Mouse (Mus musculus) embryonic facial prominence, embryonic 15.5 days (tissue): ENCODE data around the gene Plekha1. TPM values are rescaled to one million over a fixed set of nuclear protein-coding genes. Genes with fewer than 3 reads are reported as not detected.

Source experiments
- ATAC-seq: fragments of 200-750 bp; cut with Nextera tagmentation; 2 replicates; pipeline ENCODE4 v1.8.0; 2017; ENCODE audit warnings: low read depth, moderate TSS enrichment; ENCODE audit not compliant: insufficient number of reproducible peaks, low FRiP score, low TSS enrichment
- H3K27ac ChIP-seq: fragments of 300-500 bp; sonication (generic); replicated peaks from 2 replicates; pipeline ENCODE4 v1.5.1; 2015; ENCODE audit warnings: mild to moderate bottlenecking, inconsistent platforms
- H3K27me3 ChIP-seq: fragments of 300-500 bp; sonication (generic); 2 replicates; pipeline ENCODE4 v1.6.1; 2015; ENCODE audit warnings: inconsistent platforms
- H3K36me3 ChIP-seq: fragments of 300-500 bp; sonication (generic); 2 replicates; pipeline ENCODE4 v1.6.1; 2015; ENCODE audit warnings: mild to moderate bottlenecking, inconsistent platforms
- H3K4me1 ChIP-seq: fragments of 300-500 bp; sonication (generic); 2 replicates; pipeline ENCODE4 v1.6.1; 2015; ENCODE audit warnings: inconsistent platforms
- H3K4me2 ChIP-seq: fragments of 300-500 bp; sonication (generic); replicated peaks from 2 replicates; pipeline ENCODE4 v1.6.1; 2015; ENCODE audit warnings: mild to moderate bottlenecking, inconsistent platforms
- H3K4me3 ChIP-seq: fragments of 300-500 bp; sonication (generic); replicated peaks from 2 replicates; pipeline ENCODE4 v1.5.1; 2015; ENCODE audit warnings: mild to moderate bottlenecking, inconsistent platforms
- H3K9ac ChIP-seq: fragments of 300-500 bp; sonication (generic); 2 replicates; pipeline ENCODE4 v1.6.1; 2015; ENCODE audit warnings: inconsistent platforms
- H3K9me3 ChIP-seq: fragments of 300-500 bp; sonication (generic); replicated peaks from 2 replicates; pipeline ENCODE4 v1.6.1; 2016; ENCODE audit warnings: inconsistent platforms
- WGBS: fragments of 180-500 bp; shearing (Covaris S2); methylation state at CpG from one replicate; pipeline ENCODE4 v1.1.7; 2015; 5-methylcytosine and 5-hydroxymethylcytosine counted together
- polyA plus RNA-seq: library from polyadenylated mRNA; unstranded; fragments of >200 nt; fragmentation: Nextera tagmentation; extraction: Ambion mirVana; gene quantifications from 2 replicates; pipeline ENCODE4 v1.2.1, GENCODE M21; 2015

Gene Plekha1
- polyA plus RNA-seq, 1 experiment from 2014 or later: 53.4 TPM

DNA sequence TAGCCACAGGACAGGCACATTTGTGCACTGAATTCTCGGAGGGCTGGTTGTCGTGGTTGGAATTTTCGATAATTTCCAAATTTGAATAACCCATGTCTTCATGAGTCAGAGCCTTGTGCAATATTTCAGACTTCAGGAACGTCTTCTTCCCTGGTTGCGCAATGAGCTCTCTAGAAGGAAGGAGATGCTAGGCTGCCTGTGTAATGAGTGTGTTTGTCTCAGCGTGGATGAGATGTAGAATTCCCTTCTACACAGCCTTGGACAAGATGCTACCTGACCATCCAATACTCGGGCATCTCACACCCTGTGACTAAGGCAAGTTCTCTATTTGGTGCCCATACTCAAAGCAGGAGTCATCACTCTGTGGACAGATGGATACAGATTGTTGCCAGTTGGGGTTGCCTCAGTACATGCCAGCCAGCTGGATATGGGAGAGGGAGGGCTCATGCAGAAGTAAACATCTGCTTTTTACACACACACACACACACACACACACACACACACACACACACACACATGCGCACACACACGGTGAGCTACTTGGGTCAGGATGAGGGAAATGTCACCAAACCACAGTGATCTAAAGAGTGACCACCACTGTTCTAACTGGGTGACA, 77.8 kb downstream of the Plekha1 start:
- H3K9me3 ChIP-seq: no peaks in the 10 kb centered on the region
- H3K4me2 ChIP-seq: no peak overlapping the region
- no peak overlapping the region for H3K27ac ChIP-seq
- no peak overlapping the region for H3K9ac ChIP-seq
- no peak for ATAC-seq
- H3K27me3 ChIP-seq: peaks cover 10% of the 10 kb centered on the region
- 68% methylated on average over 9 of the region's 9 CpGs for WGBS
- H3K36me3 ChIP-seq: no peaks in the 10 kb centered on the region
- peaks cover 8% of the 10 kb centered on the region; the same call in 1 of the 2 replicates for H3K4me1 ChIP-seq
- no peak overlapping the region for H3K4me3 ChIP-seq

DNA sequence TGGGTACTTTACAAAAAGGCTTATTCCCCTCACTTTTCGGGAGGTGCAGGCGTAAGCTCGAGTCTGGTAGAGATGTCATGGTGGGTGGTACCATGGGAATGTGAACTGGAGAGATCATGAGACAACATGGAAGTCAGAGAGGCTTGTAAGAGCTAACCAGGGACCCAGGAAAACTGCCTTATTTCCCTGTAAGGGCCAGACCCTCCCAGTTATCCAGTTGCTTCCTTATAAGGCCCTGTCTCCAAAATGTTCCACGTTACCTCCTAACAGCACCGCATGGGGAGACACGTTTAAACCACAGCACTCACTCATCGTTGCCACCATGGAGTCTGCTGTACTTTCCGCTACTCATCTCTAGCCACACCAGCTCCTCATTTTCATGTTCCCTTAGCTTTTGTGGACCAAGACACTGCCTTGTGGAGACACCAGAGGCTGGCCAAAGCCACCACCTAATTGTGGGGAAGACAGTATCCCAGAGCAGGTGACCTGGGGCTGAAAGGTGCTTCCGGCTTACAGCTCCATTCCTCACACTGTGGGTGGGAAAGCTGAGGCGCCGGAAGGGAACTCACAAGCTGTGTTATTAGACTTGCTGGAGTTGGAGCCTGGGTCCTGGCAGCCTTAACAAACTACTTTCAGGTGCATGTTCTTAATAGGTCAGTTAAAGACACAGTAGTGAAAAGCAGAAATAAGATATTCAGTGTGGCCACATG, 79.4 kb downstream of the Plekha1 start:
- Histone ChIP-seq H3K9ac (no peak overlapping the region), H3K4me2 (no peak overlapping the region), H3K27ac (no peak overlapping the region), H3K36me3 (no peaks in the 10 kb centered on the region), H3K4me3 (no peak overlapping the region), H3K9me3 (no peaks in the 10 kb centered on the region), H3K4me1 (peaks cover 19% of the 10 kb centered on the region), H3K27me3 (no peaks in the 10 kb centered on the region)
- ATAC-seq: no peak
- 88% methylated on average over 11 of the region's 11 CpGs for WGBS

DNA sequence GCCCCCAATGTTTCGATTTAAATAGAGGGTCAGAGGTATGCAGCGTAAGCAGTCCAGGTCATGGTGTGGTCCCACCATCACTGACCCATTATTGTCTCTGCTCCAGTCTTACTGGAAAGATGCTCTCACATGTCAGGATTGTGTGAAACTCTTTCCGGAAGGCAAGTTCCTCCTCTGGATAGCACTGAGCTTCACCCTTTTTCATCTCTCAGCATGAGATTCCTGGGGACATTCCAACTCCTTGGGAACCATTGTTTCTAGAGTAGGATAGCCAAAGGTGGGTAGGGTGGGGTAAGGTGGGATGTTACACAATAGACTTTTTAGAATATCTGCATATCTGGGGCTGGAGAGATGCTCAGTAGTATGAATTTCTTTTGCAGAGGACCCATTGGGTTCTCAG, 80.2 kb downstream of the Plekha1 start:
- WGBS: 87% methylated on average over 3 of the region's 3 CpGs
- H3K9me3 ChIP-seq: no peaks in the 10 kb centered on the region
- no peaks in the 10 kb centered on the region for H3K27me3 ChIP-seq
- no peak overlapping the region for H3K4me3 ChIP-seq
- no peak for ATAC-seq
- H3K9ac ChIP-seq: no peak overlapping the region
- H3K4me1 ChIP-seq: peaks cover 19% of the 10 kb centered on the region
- no peak overlapping the region for H3K27ac ChIP-seq
- H3K4me2 ChIP-seq: no peak overlapping the region
- no peaks in the 10 kb centered on the region for H3K36me3 ChIP-seq

DNA sequence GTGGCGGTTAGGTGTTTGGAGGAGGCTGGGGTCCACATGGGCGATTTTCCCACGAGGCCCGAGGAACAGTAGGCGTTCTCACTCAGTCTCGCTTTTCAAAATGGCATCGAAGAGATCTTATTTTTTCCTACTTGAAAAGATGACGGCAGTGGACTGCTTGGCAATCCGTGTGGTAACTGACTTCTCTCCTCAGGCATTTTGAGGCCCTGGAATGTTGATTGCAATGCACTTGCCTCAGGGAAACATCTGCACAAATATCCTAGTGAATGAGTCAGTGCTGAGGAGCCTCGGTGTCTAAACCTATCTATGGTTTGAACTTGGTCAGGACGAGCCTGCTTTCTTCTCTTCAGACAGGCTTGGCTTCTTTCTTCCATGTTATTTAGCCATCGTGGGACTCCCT, 80.7 kb downstream of the Plekha1 start:
- Histone ChIP-seq H3K36me3 (no peaks in the 10 kb centered on the region), H3K27me3 (no peaks in the 10 kb centered on the region), H3K4me3 (no peak overlapping the region), H3K4me2 (no peak overlapping the region), H3K9ac (no peak overlapping the region), H3K4me1 (peaks cover 19% of the 10 kb centered on the region), H3K27ac (no peak overlapping the region), H3K9me3 (no peaks in the 10 kb centered on the region)
- ATAC-seq: no peak
- WGBS: 63% methylated on average over 12 of the region's 12 CpGs

DNA sequence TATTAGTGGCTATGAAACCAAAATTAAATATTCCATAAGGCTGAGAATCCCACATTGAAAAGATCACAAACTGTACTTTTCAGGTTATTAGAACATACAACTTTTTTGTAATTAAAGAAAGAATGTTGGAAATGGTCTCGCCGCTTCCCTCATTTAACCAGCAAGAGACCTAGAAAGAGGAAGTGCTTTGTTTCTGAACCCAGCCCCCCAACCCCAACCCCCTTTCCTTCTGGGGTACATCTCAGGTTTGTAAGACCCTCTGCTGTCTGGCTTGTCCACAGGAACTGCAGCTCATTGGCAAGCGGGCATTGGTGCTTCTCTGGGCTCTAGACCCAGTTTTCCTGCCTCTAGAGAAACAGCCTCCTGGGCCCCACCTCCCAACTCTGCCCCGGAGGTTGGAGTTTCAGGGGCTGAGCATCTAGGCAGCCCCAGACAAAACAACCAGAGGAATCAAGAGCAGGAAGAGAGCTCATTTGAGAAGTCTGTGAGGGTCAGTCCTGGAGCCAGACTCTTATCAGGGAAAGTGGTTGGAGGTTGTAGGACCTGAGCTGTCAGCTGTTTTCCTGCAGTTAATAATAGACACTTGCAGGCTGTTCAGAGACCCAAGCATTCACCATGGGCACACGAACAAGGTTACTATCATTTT, 83.1 kb downstream of the Plekha1 start:
- no peak for ATAC-seq
- 44% methylated on average over 5 of the region's 5 CpGs for whole genome bisulfite sequencing
- H3K36me3 ChIP-seq: no peaks in the 10 kb centered on the region
- peaks cover 22% of the 10 kb centered on the region for H3K4me1 ChIP-seq
- H3K4me2 ChIP-seq: 0 out of 2 replicates have a peak overlapping the region, but pooled peaks have one; percentile 6
- H3K9ac ChIP-seq: no peak overlapping the region
- peak overlapping the region; percentile 65 for H3K27ac ChIP-seq
- H3K4me3 ChIP-seq: no peak overlapping the region
- no peaks in the 10 kb centered on the region for H3K27me3 ChIP-seq
- H3K9me3 ChIP-seq: no peaks in the 10 kb centered on the region

DNA sequence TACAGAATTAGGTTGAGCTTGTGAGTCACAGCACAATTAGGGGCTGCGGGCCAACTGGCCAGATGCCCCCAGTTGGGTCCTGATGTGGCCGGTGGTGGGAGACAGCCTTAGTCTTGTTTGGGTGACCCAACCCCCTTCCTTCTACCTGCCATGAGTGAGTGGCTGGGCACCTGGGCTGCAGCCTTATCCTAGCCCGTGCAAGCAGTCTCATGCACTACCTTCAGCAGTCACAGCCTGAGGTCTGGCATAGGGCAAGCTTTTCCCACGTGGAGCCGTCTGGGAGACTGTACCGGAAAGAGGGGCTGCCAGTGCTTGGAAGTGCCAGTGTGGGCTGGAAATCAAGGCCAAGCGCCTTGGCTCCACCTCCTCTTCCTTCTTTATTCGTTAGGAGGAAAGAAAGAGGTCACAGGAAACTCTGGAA, 83.8 kb downstream of the Plekha1 start:
- Histone ChIP-seq H3K9ac (no peak overlapping the region), H3K9me3 (no peaks in the 10 kb centered on the region), H3K4me3 (no peak overlapping the region), H3K4me1 (peaks cover 24% of the 10 kb centered on the region), H3K27ac (peak overlapping the region; percentile 65; the same call in 1 of the 2 replicates), H3K27me3 (no peaks in the 10 kb centered on the region), H3K4me2 (no peak overlapping the region), H3K36me3 (no peaks in the 10 kb centered on the region)
- 37% methylated on average over 7 of the region's 8 CpGs for WGBS
- peak; percentile 66; the same call in 1 of the 2 replicates for ATAC-seq

DNA sequence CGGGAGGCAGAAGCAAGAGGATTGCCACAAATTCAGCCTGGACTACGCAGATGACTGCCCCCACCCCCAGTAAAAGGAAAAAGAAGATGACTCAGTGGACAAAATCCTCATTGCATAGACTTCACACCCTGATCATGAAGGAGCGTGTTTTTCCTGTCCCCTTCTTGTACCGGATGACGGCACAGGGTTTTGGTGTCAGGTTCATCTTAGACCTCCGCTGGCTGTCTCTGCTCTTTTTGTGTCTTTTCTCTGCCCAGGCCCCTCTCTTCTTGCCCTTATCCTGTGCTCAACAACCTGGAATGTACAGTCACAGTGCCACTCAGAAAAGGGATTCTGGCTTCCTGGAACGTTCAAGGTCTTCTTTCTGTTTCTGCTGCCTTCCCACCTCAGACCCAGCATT, 84.9 kb downstream of the Plekha1 start:
- no peak for ATAC-seq

DNA sequence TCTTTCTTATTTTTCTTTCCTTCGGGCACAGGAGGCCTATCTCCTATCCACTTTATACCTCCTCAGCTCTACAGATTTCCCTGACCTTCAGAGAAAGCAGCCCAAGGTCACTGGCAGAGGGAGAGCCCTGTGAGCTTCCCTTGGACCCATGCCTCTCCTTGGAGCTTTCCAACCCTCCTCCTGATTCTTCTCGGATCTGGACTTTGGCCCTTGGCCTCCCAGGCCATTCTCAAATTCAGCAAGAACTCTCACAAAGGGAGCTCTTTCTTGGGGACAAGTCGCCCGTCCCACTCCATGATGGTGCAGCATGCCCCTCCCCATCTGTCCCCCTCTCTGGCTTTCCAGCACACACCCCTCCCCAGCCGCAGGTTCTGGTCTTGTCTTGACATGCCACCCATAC, 85.4 kb downstream of the Plekha1 start:
- 74% methylated on average over 5 of the region's 5 CpGs for WGBS
- Histone ChIP-seq H3K9me3 (no peaks in the 10 kb centered on the region), H3K27me3 (no peaks in the 10 kb centered on the region), H3K4me3 (no peak overlapping the region), H3K9ac (no peak overlapping the region), H3K4me2 (no peak overlapping the region), H3K36me3 (no peaks in the 10 kb centered on the region), H3K4me1 (peaks cover 24% of the 10 kb centered on the region), H3K27ac (no peak overlapping the region)
- no peak for ATAC-seq

More for the DNA sequence above, 84.9 kb downstream of the Plekha1 start:
- H3K9ac ChIP-seq: no peak overlapping the region
- H3K4me3 ChIP-seq: no peak overlapping the region
- no peak overlapping the region for H3K27ac ChIP-seq
- H3K27me3 ChIP-seq: no peaks in the 10 kb centered on the region
- no peak overlapping the region for H3K4me2 ChIP-seq
- no peaks in the 10 kb centered on the region for H3K9me3 ChIP-seq
- peaks cover 24% of the 10 kb centered on the region for H3K4me1 ChIP-seq
- H3K36me3 ChIP-seq: no peaks in the 10 kb centered on the region
- 83% methylated on average over 7 of the region's 7 CpGs for WGBS

DNA sequence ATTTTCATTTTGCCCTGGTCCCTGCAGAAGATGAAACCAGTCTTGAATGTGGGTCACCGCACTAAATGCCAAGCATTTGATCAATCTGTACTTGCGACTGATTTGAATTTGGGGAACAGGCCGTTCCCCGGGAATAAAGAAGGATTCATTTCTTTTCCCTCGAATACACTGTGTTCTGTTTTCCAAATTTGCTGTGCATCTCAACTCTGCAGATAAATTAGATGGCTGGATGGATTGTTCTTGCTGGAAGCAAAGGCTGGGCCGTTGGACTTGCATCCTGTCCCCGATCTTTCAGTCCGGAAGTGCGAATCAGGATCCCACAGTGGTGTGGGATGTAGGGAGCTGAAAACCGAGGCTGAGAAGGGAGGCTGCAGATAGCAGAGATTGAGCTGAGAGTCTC, 87.8 kb downstream of the Plekha1 start:
- Histone ChIP-seq H3K27me3 (no peaks in the 10 kb centered on the region), H3K9me3 (no peaks in the 10 kb centered on the region), H3K9ac (no peak overlapping the region), H3K27ac (no peak overlapping the region), H3K4me3 (no peak overlapping the region), H3K36me3 (no peaks in the 10 kb centered on the region), H3K4me1 (peaks cover 16% of the 10 kb centered on the region), H3K4me2 (no peak overlapping the region)
- WGBS: 85% methylated on average over 10 of the region's 10 CpGs
- no peak for ATAC-seq

DNA sequence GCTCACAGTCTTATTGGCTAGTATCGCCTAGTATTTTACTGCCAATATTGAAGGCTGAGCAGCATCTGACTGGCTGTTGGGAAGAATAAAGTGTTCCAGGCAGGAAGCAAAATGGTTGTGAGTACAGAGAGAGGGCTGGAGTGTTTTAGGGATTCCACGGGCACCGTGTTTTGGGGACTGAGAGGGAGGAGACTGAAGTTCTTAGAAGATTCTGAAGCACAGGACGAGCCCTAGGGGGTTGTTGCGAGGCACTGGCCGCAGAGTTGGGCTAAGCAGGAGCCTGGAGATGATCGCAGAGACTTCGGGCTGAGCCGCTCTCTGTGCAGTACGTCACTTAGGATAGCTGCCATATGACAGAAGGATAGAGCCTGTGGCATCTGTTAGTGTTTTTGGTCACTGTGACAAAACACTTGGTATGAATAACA, 88.6 kb downstream of the Plekha1 start:
- H3K9me3 ChIP-seq: no peaks in the 10 kb centered on the region
- no peak overlapping the region for H3K4me3 ChIP-seq
- H3K27ac ChIP-seq: peak overlapping the region; percentile 71
- no peaks in the 10 kb centered on the region for H3K27me3 ChIP-seq
- H3K4me2 ChIP-seq: no peak overlapping the region
- no peaks in the 10 kb centered on the region for H3K36me3 ChIP-seq
- WGBS: 62% methylated on average over 10 of the region's 10 CpGs
- 0 out of 2 replicates have a peak, but pooled peaks have one; percentile 39 for ATAC-seq
- H3K9ac ChIP-seq: no peak overlapping the region
- H3K4me1 ChIP-seq: peaks cover 9% of the 10 kb centered on the region

DNA sequence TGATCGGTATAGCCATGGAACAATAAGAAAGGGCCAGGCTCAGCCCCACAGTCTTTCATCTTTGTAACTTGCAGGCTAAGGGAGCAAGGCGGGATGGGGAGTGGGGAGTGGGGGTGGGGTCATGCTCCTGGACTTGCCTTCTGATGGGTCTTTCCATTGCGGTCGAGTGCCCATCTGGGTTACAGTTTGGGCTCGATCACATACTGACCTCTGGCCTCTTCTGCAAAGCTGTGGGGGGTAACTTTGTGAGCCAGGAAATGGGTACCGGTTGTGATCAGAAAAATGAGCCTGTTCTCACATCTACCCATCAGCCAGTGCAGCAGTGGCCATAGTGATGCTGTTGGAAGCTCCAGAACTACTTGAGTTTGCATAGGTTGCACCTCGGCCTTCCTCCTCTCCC, 93.0 kb downstream of the Plekha1 start:
- 64% methylated on average over 7 of the region's 7 CpGs for WGBS

More for the DNA sequence above, 93.0 kb downstream of the Plekha1 start:
- Histone ChIP-seq H3K4me3 (no peak overlapping the region), H3K9ac (no peak overlapping the region), H3K36me3 (no peaks in the 10 kb centered on the region), H3K4me2 (no peak overlapping the region), H3K27ac (no peak overlapping the region), H3K9me3 (no peaks in the 10 kb centered on the region), H3K27me3 (no peaks in the 10 kb centered on the region), H3K4me1 (peaks cover 32% of the 10 kb centered on the region)
- no peak for ATAC-seq
